Mouse (Mus musculus): ENCODE measurements at regions not wholly inside any gene's neighbourhood (a gene's known extent, or its start where the extent isn't known, plus 50 kb on each side); places are given as distances from the start of the nearest gene placed in this dataset.
A peak's percentile ranks its signal among the peaks of the same experiment; 100 is the strongest.

- no peaks in the 10 kb centered on the region for H3K9me3 ChIP-seq (replicated peaks; ENCODE audit: low read length)
- H3K27ac ChIP-seq: no peak overlapping the region
- 83% methylated on average over 3 of the region's 3 CpGs for WGBS
- DNase-seq (ENCODE audit: low spot score): peak; percentile 23
- TF ChIP-seq CTCF (IDR thresholded peaks at IDR 0.05; ENCODE audit: low read depth): peak; percentile 54
- no peaks in the 10 kb centered on the region for H3K27me3 ChIP-seq (ENCODE audit: insufficient read depth, low read length)
- no peak overlapping the region for H3K4me2 ChIP-seq (ENCODE audit: low read length)
- H3K4me1 ChIP-seq (replicated peaks; ENCODE audit: insufficient read depth, low read length): no peaks in the 10 kb centered on the region
- no peak for ATAC-seq (replicated peaks; ENCODE audit: low FRiP score, low read depth)
- no peak overlapping the region for H3K9ac ChIP-seq (ENCODE audit: low read depth, low read length)
- H3K36me3 ChIP-seq (ENCODE audit: insufficient read depth, low read length): no peaks in the 10 kb centered on the region
- no peak overlapping the region for H3K4me3 ChIP-seq (replicated peaks; ENCODE audit: low read depth, low read length)
These were observed 355.1 kb downstream of the Cps1 start for GRCm38 (mm10) chr1:67477966-67478365.

GRCm38 (mm10) chr1:67481974-67482373 lies 359.1 kb downstream of the Cps1 start:
- Histone ChIP-seq H3K4me2 (ENCODE audit: low read length) (no peak overlapping the region), H3K27ac (no peak overlapping the region), H3K9ac (ENCODE audit: low read depth, low read length) (no peak overlapping the region), H3K4me3 (replicated peaks; ENCODE audit: low read depth, low read length) (no peak overlapping the region), H3K4me1 (replicated peaks; ENCODE audit: insufficient read depth, low read length) (no peaks in the 10 kb centered on the region), H3K27me3 (ENCODE audit: insufficient read depth, low read length) (no peaks in the 10 kb centered on the region), H3K36me3 (ENCODE audit: insufficient read depth, low read length) (no peaks in the 10 kb centered on the region), H3K9me3 (replicated peaks; ENCODE audit: low read length) (no peaks in the 10 kb centered on the region)
- DNase-seq (ENCODE audit: low spot score): no peak
- no peak for ATAC-seq (replicated peaks; ENCODE audit: low FRiP score, low read depth)
- 97% methylated on average over 1 of the region's 1 CpGs for WGBS
- TF ChIP-seq CTCF (IDR thresholded peaks at IDR 0.05; ENCODE audit: low read depth): no peak

GRCm38 (mm10) chr1:67504140-67504539 lies 381.3 kb downstream of the Cps1 start:
- WGBS: 93% methylated on average over 3 of the region's 3 CpGs

GRCm38 (mm10) chr1:67505746-67506145 lies 382.9 kb downstream of the Cps1 start:
- Histone ChIP-seq H3K27ac (no peak overlapping the region), H3K4me3 (replicated peaks; ENCODE audit: low read depth, low read length) (no peak overlapping the region), H3K9ac (ENCODE audit: low read depth, low read length) (no peak overlapping the region), H3K27me3 (ENCODE audit: insufficient read depth, low read length) (no peaks in the 10 kb centered on the region), H3K4me2 (ENCODE audit: low read length) (no peak overlapping the region), H3K9me3 (replicated peaks; ENCODE audit: low read length) (no peaks in the 10 kb centered on the region), H3K4me1 (replicated peaks; ENCODE audit: insufficient read depth, low read length) (no peaks in the 10 kb centered on the region), H3K36me3 (ENCODE audit: insufficient read depth, low read length) (no peaks in the 10 kb centered on the region)
- DNase-seq (ENCODE audit: low spot score) (no peak), ATAC-seq (replicated peaks; ENCODE audit: low FRiP score, low read depth) (no peak)
- no peak for TF ChIP-seq CTCF (IDR thresholded peaks at IDR 0.05; ENCODE audit: low read depth)
- 61% methylated on average over 2 of the region's 2 CpGs for WGBS

More at GRCm38 (mm10) chr1:67504140-67504539, 381.3 kb downstream of the Cps1 start:
- Histone ChIP-seq H3K27ac (no peak overlapping the region), H3K36me3 (ENCODE audit: insufficient read depth, low read length) (no peaks in the 10 kb centered on the region), H3K27me3 (ENCODE audit: insufficient read depth, low read length) (no peaks in the 10 kb centered on the region), H3K4me2 (ENCODE audit: low read length) (no peak overlapping the region), H3K9me3 (replicated peaks; ENCODE audit: low read length) (no peaks in the 10 kb centered on the region), H3K9ac (ENCODE audit: low read depth, low read length) (no peak overlapping the region), H3K4me3 (replicated peaks; ENCODE audit: low read depth, low read length) (no peak overlapping the region), H3K4me1 (replicated peaks; ENCODE audit: insufficient read depth, low read length) (no peaks in the 10 kb centered on the region)
- no peak for ATAC-seq (replicated peaks; ENCODE audit: low FRiP score, low read depth)
- TF ChIP-seq CTCF (IDR thresholded peaks at IDR 0.05; ENCODE audit: low read depth): no peak
- no peak for DNase-seq (ENCODE audit: low spot score)

GRCm38 (mm10) chr1:67518295-67518694 lies 395.5 kb downstream of the Cps1 start:
- DNase-seq (ENCODE audit: low spot score) (no peak), ATAC-seq (replicated peaks; ENCODE audit: low FRiP score, low read depth) (no peak)
- Histone ChIP-seq H3K4me1 (replicated peaks; ENCODE audit: insufficient read depth, low read length) (no peaks in the 10 kb centered on the region), H3K9me3 (replicated peaks; ENCODE audit: low read length) (no peaks in the 10 kb centered on the region), H3K27me3 (ENCODE audit: insufficient read depth, low read length) (no peaks in the 10 kb centered on the region), H3K4me3 (replicated peaks; ENCODE audit: low read depth, low read length) (no peak overlapping the region), H3K36me3 (ENCODE audit: insufficient read depth, low read length) (no peaks in the 10 kb centered on the region), H3K9ac (ENCODE audit: low read depth, low read length) (no peak overlapping the region), H3K27ac (no peak overlapping the region), H3K4me2 (ENCODE audit: low read length) (no peak overlapping the region)
- WGBS: 90% methylated on average over 3 of the region's 3 CpGs
- TF ChIP-seq CTCF (IDR thresholded peaks at IDR 0.05; ENCODE audit: low read depth): no peak

GRCm38 (mm10) chr1:67558728-67559127 lies 435.9 kb downstream of the Cps1 start:
- Histone ChIP-seq H3K27ac (no peak overlapping the region), H3K27me3 (ENCODE audit: insufficient read depth, low read length) (no peaks in the 10 kb centered on the region), H3K36me3 (ENCODE audit: insufficient read depth, low read length) (no peaks in the 10 kb centered on the region), H3K4me3 (replicated peaks; ENCODE audit: low read depth, low read length) (no peak overlapping the region), H3K4me1 (replicated peaks; ENCODE audit: insufficient read depth, low read length) (no peaks in the 10 kb centered on the region), H3K9me3 (replicated peaks; ENCODE audit: low read length) (no peaks in the 10 kb centered on the region), H3K9ac (ENCODE audit: low read depth, low read length) (no peak overlapping the region), H3K4me2 (ENCODE audit: low read length) (no peak overlapping the region)
- no peak for TF ChIP-seq CTCF (IDR thresholded peaks at IDR 0.05; ENCODE audit: low read depth)
- no peak for ATAC-seq (replicated peaks; ENCODE audit: low FRiP score, low read depth)
- DNase-seq (ENCODE audit: low spot score): no peak

GRCm38 (mm10) chr1:67559179-67559578 lies 436.4 kb downstream of the Cps1 start:
- no peak overlapping the region for H3K27ac ChIP-seq
- TF ChIP-seq CTCF (IDR thresholded peaks at IDR 0.05; ENCODE audit: low read depth): peak; percentile 15; the same call in 1 of the 2 replicates
- no peaks in the 10 kb centered on the region for H3K27me3 ChIP-seq (ENCODE audit: insufficient read depth, low read length)
- ATAC-seq (replicated peaks; ENCODE audit: low FRiP score, low read depth) (no peak), DNase-seq (ENCODE audit: low spot score) (no peak)
- WGBS: 96% methylated on average over 1 of the region's 1 CpGs
- no peaks in the 10 kb centered on the region for H3K9me3 ChIP-seq (replicated peaks; ENCODE audit: low read length)
- H3K4me3 ChIP-seq (replicated peaks; ENCODE audit: low read depth, low read length): no peak overlapping the region
- no peaks in the 10 kb centered on the region for H3K36me3 ChIP-seq (ENCODE audit: insufficient read depth, low read length)
- H3K9ac ChIP-seq (ENCODE audit: low read depth, low read length): no peak overlapping the region
- H3K4me2 ChIP-seq (ENCODE audit: low read length): no peak overlapping the region
- no peaks in the 10 kb centered on the region for H3K4me1 ChIP-seq (replicated peaks; ENCODE audit: insufficient read depth, low read length)

Measured in kidney, postnatal 0 days (tissue).